Mouse (Mus musculus): Measurements from ENCODE around the gene S100a9.
A peak's percentile ranks its signal among the peaks of the same experiment; 100 is the strongest.

S100a9 gene

DNA sequence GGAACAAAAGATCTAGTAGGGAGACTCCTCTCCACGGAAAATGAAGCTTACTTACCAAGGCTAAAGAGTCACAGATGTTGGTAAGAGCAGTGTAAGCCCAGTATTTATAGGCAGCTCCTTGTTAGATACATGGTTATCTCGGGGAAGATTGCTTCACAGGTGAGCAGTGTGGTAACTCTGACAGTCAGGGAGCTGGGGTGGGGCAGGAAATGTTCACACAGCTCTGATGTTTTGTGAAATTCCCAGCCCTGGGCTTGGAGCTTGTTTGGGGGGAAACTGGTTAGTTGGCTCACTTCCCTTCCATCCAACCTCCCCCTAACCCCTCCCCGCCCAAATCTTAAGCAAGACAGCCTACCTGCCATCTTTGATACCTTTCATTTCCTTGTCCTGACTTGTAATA is at the start of gene S100a9:
Gene S100a9, minus strand, starts transcription at position 109 of the 400 bp plus-strand sequence.
- DNase-seq = no peak

DNA sequence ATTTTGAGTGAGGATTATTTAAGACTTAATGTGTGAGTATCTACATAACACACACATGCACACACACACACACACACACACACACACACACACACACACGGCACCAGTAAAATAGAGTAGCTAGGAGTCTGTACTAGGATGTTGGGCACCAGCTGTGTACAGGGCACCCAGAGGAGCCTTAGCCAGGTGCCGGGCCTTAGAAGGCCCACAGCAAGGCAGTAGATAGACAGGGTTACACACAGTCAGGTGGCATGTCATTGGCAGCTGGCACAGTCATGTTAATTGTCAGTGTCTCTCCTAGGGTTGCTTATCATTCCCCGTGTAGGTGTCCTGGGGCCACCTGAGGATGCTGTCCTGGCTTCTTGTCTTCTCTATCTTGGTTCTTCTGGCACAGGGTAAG is 31.1 kb upstream of the S100a9 start, which contains the start of gene Pglyrp4:
Gene Pglyrp4, plus strand, starts transcription at position 301 of the 400 bp plus-strand sequence.
- DNase-seq = no peak

DNA sequence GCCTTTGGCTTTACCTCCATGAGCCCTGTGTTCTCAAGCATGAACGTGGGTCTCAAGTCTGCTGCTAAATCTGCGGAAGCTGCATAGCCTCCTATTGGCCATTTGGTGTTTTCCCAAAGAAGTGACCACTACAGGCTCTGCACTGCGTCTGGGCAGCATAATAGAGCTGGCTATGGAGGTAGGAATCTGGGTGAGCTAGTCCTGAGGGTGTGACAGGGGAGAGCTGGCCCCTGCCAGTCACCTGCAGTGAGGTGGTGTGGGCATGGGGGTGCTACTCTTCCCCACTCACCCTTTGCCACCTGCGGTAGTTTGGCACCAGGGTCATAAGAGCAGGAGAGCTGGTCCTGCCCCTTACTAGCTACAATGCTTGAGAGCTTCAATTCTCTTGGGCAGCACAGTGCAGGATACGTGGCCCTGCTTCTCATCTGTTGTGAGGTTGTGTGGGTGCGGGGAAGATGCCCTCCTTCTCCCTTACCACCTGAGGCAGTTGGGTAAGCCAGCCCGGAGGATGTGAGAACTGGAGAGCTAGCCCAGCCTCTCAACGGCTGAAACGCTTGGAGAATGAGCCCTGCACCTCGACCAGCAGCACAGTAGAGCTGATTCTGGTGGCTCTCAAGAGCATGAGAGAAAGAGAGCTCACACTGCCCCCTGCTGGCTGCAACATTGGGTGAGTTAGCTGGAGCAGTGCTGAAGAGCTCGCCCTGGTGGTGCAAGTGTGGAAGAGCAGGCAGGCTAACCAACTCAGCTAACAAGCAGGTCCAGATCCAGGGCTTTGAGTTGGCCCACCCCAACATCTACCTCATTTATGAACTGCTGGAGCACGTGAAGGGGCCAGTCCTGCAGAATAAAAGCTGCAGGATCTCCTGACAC is 14.3 kb upstream of the S100a9 start:
- peak; percentile 72 for DNase-seq

DNA sequence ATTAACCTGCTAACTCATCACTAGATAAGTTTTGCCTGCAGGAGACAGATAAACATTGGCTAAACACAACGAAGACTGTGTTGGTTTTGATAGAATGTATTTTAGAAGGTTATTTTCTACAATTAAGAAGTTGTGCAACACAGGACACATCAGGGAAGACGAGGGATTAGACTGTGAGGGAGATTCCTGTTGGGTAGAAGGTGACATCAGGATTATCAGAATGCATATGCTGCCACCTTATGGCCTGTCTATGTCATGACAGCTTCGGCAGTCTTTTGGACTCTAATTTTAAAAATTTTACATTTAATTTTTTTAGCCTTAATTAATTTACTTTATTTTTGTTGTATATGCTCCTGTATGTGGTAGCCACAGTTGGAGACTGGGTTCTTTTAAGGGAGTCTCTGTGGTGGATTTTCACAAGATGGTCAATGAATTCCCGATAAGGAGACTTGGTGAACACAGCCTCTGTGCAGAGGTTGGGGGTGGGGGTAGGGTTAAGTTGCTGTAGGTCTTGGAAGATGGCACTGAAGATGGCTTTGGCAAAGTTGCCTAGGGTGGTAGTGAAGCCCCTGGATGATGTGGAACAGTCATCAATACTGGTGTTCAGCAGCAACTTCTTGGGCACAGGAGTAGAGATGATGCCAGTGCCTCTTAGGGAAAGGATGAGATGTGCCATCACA is 13.1 kb upstream of the S100a9 start:
- peak; percentile 12 for DNase-seq

DNA sequence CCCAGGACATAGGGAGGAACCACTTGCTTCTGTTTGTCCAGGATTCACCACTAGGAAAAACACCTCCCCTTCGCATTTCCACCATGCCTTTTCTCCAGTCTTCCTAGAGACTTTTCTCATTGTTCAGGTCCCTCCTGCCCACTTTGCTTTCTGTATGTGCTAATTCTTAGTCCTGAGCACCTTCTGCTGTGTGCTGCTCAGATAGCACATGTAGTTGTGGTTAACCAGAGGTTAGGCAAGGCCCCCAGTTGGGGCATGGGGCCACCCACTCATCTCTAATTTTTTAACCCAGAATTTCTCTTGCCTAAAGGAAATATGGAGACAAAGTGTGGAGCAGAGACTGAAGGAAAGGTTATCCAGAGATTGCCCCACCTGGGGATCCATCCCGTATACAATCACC is 6.7 kb upstream of the S100a9 start:
- no peak for DNase-seq

DNA sequence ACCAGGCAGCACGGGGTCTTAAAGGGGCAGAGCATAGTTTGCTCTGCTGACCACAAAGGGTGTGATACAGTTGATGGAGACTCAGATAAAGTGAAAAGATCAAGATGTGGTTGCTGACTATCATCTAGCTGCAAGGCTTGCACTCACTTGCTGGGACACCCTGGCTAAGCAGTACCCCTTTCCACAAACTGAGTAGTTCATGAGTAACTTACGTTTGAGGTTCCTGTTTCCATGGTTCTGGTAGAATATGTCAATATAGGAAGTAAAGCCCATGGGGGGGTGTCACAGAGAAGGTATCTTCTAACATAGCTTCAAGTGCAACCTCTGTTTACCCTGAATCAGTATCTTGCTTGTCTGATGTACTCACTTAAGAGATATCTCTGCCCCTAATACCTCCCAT is 2.0 kb downstream of the S100a9 start:
- no peak for DNase-seq

DNA sequence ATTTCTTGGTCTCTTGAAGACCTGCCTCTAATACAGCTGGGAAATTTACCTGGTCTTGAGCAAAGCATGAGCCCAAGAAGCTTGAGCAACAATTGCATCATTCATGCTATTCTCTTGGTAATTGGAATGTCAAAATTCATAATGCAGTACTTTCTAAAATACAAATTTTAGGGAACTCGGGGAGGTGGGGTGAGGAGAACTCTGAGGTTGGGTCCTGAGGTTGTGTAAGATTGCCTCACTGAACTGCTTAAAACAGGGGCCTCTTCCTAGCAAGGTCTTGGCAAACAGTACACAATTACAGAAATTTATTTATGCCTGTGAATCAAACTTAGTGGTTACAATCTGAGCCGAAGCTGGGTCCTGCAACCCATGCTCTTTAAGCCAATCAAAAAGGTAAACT is 8.7 kb downstream of the S100a9 start:
- no peak for DNase-seq

DNA sequence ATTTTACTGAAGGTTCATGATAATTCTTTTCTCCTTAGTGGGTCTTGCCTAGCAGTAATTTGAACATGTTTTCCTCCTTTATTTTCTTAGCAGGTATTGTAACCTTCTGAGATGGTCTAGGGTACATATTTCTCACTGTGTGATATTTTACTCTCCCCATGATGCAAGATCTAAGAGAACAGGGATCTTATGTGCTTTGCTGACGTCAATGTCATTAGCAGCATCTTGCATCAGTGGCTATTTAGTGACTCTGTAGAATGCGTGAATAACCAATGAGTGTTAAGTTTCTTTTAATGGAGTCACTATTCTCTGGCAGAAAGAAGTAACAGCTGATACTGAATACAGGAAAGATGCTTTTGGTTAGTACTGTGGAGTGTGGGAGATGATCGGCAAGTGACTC is 11.6 kb downstream of the S100a9 start:
- DNase-seq = no peak

DNA sequence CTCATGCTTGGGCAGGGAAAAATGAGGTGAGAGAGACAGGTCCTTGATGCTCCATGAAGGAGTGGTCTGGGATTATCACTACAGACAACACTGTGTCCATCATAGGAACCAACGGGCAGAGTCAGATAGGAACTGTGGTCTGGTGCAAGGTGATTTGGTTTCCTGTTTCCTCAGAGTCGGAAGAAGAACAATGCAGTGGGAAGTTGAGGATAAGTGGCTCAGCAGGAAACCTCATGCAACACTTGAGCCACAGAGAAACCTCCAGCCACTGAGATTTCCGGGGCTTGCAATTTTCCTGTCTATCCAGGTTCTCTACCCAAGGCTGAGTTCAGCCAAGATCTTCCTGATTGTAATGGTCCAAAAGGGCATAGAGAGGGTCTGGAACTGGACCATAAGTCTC is 16.9 kb downstream of the S100a9 start:
- DNase-seq = no peak

DNA sequence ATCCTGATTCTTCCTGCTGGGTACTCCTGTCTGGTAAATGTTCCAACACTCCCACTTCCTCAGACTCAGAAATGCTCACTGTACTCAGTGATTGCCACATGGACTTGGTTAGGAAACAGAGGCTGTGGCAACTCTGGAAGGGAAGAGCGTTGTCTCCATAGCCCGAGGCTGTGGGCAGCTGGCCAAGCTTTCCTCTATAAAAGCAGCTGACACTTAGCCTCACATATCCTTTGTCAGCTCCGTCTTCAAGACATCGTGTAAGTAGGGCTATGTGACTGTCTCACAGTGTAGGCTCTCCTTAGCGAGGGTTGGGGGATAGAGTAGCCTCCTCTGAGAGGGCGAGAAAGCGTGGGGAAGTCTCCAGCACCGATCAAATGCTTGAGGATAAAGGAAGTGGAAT is 26.7 kb downstream of the S100a9 start, which contains the start of gene S100a8:
Gene S100a8, plus strand, starts transcription at position 133 of the 400 bp plus-strand sequence.
- no peak for DNase-seq

DNA sequence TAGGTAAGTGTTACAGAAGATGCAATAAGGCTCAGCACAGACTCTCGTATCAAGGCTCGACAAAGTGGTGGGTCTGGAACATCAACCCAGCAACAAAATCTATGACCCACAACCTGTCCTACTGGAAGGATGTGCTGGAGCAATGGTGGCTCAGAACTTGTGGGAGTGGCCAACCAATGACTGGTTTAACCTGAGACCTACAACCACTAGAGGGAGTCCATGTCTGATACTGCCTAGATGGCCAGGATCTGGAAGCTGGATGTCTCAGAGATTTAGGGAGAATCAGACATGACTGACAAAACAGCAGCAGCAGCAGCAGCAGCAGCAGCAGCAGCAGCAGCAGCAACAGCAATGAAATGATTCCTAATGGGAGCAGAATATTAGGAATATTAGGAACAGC is 31.3 kb downstream of the S100a9 start:
- DNase-seq = no peak

DNA sequence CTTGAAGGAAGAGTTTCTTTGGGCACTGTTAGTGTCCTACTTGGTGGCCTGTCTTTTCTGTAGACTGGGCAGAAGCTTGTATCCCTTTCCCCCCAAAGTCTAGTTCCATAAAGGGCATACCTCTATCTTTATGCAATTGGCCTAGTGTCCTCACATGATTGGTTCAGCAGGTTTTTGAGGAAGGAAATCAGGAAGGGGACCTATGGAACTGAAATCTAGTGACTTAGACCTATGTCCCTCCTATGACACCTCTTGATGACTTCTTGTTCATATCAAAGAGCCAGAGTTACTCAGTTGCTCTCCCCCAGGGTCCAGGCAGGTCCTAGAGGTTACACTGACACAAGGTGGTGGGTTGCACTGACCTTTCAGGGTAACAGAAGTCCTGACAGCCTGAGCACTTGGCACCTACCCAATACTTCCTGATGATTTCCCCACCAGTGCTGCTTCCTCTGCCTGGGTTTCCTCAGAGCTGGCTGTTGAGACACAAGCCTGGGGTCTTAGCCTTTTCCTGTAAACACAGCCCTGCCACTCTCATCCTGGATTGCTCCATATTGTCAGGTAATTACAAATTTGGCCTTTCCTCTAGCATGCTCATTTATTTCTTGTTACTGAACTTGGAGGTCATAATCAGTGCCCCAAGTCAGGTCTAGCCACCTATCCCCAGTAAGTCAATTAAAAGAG is 36.0 kb downstream of the S100a9 start:
- no peak for DNase-seq

DNA sequence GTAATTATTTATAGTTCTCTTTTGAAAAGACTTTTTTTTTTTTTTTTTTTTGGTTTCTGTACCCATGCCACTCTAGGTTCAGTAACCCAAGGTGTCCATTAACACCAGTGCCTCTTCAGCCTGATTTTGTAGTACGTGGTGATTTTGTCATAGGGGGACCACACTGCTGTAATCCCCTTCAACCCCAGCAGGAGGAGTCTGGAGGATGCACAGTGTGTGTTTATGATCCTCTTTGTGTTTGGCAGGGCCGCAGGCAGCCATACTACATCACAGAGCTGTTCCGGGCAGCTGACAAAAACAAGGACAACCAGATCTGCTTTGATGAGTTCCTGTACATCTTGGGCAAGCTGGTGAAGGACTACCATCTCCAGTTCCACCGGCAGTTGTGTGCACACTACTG is 38.1 kb downstream of the S100a9 start:
- no peak for DNase-seq

DNA sequence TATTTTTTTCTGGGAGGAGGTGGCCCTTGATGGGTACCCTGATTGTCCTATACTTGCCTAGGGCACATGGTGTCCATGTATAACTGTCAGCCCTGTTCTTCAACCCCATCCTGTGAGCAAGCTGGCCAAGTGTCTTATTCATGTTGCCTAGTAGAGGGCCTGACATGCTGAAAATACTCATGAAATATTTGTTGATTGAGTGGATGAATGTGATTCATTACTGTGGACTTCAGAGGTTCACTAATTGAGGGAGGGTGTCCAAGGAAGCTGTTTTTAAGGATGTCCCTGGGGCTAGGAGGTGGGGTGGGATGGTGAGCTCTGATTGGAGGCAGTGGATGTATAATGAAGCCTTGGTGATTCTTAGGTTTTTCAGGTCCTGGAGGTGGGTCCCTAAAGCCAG is 41.8 kb downstream of the S100a9 start, which contains the start of gene S100a7a:
Gene S100a7a, plus strand, starts transcription at position 301 of the 400 bp plus-strand sequence.
- no peak for DNase-seq

DNA sequence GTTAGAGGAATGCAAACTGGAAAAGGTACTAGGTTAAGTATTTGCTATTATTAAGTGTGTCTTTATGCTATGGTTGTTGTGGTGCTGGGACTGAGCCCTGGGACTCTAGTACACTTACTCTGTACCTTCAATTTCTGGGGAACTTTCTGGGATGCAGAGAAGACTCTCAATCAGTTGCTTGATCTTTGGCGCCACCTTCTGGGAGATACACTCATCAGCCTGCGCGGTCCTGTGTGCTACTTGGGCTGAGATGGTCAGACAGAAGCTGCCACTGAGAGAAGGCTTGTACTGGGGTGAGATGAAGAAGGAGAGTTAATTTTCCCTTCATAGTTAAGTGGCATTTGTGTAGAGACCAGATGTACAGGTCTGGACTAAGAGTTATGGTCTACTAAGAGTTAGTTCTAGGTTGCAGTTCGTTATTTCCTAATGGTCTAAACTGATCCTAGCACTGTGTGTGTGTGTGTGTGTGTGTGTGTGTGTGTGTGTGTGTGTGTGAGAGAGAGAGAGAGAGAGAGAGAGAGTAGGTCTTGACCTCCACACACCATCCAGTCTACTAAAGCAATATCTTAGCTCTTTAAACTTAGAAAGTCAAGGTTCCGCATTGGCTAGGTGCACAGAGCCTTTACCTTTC is 42.5 kb downstream of the S100a9 start:
- peak; percentile 77 for DNase-seq

DNA sequence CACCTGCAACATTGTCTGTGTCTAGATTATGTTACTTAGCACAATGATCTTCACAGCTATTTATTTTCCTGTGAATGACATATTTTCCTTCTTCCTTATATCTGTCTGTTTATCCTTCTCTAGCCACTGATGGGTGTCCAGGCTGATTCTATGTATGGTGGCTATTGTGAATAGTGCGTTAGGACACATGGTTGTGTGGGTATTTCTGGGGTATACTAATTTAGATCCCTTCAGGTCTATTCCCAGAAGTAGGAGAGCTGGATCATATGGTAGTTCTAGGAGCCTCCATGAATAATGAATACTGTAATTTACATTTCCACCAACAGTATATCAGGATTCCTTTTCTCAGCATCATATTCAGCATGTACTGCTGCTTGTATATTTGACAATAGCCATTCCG is 45.7 kb downstream of the S100a9 start:
- DNase-seq = no peak

DNA sequence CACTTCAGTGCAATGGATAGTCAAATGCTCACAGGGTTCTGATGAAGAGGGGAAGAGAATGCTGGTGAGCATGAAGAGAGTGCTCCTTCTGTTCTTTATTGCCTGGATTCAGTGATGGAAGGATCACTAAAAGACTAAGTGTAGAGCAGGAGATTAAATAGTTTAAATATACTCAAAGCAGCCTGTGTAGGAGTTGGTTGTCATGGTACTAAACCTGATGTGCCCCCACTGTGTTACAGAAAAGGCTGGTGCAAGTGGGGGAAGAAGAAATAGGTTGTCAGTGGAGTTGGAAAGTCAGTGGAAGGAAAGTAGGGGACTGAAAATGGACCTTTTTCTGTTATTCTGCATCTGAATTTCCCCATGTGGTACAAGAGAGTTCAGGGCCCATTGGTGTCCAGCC is 46.5 kb downstream of the S100a9 start:
- DNase-seq = no peak

DNA sequence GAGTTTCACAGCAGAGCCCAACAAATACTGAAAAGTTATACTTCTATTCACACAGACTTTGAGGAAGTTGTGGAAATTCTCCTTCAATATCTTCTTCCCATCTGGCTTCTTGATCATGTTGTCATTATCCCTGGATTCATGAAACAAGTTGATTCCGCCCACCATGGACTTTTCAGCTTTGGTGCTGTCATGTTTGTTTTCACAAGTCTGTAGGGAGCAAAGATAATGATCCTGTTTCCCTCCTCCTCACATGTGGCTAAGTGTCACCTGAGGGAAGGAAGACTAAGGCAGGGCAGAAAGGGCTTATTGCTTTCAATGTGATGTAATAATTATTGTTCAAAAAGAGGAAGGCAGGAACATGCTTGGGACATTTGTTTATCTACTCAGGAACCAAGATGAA is 48.2 kb downstream of the S100a9 start:
- DNase-seq = no peak

DNA sequence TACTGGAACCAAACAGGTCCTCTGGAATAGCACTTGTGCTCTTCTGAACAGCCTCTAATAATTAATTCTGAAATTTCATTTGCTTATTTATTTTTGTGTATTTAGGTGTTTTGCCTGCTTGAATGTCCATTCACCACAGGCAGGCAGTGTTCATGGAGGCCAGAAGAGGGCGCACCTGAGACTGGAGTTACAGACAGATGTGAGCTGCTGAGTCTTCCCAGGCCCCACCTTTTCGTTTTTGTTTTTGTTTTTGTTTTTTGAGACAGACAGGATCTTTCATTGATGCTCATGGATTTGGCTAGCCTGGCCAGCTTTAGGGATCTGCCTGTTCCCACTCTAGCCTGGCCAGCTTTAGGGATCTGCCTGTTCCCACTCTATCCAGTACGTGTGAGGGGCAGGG is 51.3 kb downstream of the S100a9 start:
- DNase-seq = no peak
